Mouse (Mus musculus): ENCODE results near the gene Scn5a.

DNA sequence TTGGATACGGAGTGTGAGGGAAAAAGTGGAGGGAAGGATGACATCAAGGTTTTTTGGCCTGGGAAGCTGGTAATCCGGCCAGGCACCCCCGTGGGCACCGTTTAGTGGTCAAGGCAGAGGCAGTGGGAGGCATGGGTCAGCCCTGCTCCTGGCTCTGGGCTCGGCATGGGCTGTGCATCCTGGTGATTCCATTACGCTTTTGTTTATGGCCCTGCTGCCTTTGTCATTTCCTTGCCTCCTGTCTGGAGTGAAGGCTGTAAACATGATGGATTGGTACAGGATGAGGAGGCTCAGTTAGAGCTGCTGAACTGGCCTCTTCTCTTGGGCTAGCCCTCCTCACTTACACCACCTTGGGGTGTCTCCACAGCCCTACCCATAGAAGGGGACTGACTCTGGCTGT is 101.1 kb downstream of the Scn5a start:
- no peak for TF ChIP-seq CTCF (IDR thresholded peaks at IDR 0.05; ENCODE audit: borderline replicate concordance, insufficient read depth, low read depth, low read length)
- TF ChIP-seq POLR2A (IDR thresholded peaks at IDR 0.05; ENCODE audit: borderline replicate concordance, insufficient read depth, low read length): no peak
